Mouse (Mus musculus): Measurements from ENCODE around the gene Pilrb1.
"Not testable (repeated sequence)": the region's sequence is repeated elsewhere in the genome, so short reads cannot be mapped to it uniquely, and the experiment has no call there.

Pilrb1 gene

GRCm38 (mm10) chr5:137857960-137858710 lies at the start of gene Pilrb1:
Pilrb1 (minus strand) TSS chr5:137858106.
- DNase-seq (ENCODE audit: low spot score in 2 of 2) = not testable (repeated sequence)

DNA sequence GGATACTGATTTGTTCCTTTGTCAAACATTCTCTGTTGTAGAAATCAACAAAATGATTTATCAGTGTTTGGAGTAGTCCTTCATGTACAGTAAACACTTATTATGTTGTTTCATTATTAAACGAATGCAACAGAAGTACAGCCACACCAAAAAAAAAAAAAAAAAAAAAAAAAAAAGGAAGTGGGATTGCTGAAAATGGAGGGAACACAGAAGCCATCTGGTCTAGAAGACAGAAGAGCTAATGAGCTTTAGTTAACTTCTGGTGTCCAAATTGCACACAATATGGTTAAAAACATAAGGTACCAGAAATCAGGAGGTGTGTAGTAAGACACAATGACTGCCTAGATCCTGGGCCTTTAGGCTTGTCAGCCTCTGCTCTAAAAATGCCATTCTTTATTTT lies 39.9 kb upstream of the Pilrb1 start:
- DNase-seq (ENCODE audit: low spot score in 2 of 2) = no peak

DNA sequence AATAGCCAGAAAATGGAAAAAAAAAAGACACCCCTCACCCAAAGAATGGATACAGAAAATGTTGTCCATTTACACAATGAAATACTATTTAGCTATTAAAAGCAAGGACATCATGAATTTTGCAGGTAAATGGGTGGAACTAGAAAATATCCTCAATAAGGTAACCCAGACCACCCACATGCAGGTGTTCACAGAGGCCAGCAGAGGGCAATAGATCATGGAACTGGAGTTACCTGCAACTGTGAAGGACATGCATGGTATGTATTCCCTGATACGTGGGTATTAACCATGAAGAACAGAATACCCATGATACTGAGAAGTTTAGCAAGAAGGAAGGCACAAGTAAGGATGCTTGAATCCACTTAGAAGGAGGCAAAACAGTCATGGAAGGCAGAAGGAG lies 35.0 kb upstream of the Pilrb1 start:
- no peak for DNase-seq (ENCODE audit: low spot score in 2 of 2)

DNA sequence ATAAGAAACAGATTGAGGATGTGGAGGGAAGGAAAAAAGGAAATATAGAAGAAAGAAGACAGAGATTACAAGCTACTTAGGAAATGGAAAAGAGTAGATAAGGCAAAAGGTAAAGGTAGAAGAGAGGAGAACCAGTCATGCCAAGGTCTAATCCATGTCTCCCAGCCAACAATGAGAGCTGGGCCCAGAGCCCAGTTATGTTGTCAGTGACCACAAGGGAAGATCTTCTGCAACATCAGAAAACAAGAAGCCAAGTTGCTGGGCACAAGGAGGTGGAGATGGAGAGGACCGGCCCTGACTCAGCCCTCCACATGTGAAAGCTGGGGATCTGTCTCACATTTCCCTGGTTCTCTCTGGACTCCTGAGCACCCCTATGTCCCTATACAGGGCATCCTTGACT lies 29.8 kb upstream of the Pilrb1 start:
- no peak for DNase-seq (ENCODE audit: low spot score in 2 of 2)

DNA sequence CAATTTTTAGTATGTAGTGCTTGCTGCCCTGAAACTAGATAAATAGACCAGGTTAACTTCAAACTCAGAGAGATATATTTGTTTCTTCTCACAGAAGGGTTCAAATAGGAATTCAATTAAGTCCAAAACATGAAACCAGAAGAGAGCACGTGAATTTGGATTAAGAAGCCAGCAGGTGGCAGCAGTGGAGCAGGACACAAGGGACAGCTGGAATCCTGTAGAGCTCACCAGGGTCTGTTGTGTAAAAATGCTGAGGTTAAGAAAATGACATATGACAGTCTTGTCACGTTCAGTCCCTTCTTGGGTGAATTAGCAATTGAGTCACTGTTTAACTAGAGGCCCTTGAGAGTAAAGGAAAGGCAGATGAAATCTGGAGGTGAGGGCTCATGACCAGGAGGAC lies 28.0 kb upstream of the Pilrb1 start:
- peak in 1 of 2 experiments; percentile 62 for DNase-seq (ENCODE audit: low spot score in 2 of 2)

DNA sequence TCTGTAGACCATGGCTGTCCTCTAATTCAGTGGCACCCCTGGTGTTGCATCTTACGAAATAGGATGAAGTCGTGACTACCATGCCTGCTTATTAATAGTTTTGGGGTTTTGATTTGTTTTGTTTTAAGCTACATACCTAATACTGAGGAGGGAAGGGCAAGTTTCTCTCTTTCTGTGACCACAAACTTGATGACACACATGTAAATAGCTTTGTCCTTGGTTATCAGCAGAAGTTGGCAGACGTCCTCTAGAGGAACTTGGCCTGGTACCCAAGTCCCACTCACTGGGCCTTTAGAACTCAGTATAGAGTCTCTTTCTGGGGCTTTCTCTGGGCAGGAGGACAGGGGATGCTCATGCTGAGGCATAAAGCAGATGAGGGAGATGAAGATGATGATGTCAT lies 25.4 kb upstream of the Pilrb1 start:
- no peak for DNase-seq (ENCODE audit: low spot score in 2 of 2)

DNA sequence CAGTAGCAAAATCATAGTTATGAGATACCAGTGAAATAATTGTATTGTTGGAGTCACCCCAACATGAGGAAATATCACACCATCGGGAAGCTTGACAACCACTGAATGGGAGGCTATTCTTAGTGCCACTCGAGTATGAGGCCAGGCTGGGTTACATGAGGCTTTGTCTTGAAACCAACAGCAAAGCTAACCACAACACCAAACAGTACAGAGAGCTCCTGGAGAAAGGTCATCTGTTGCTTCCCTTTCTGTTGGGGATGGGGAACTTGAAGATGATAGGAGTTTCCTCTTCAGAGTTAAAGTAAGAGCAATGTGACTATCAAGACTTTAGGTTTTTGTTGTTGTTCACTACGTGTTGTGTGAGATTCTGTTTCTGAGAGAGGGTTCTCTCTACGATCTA lies 25.0 kb upstream of the Pilrb1 start:
- DNase-seq (ENCODE audit: low spot score in 2 of 2) = no peak

DNA sequence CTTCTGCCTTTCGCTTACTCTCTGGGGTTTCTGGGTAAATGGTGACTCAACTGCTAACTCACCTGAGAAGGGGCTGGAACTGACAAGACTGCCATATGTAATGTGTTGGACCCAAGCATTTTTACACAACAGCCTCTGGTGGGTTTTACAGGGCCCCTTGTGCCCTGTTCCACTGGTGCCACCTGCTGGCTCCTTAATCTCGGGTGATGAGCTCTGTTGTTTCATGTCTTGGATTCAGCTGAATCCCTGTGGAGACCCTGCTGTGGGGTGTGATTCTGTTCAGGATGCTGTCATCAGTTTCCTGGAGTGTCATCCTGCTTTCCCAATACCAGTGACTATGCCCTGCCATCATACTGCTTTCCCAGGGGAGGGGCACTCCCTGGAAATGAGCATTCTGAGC lies 20.0 kb upstream of the Pilrb1 start:
- peak in 1 of 2 experiments; percentile 61 for DNase-seq (ENCODE audit: low spot score in 2 of 2)

GRCm38 (mm10) chr5:137875054-137875453 lies 17.1 kb upstream of the Pilrb1 start:
- DNase-seq (ENCODE audit: low spot score in 2 of 2) = no peak

DNA sequence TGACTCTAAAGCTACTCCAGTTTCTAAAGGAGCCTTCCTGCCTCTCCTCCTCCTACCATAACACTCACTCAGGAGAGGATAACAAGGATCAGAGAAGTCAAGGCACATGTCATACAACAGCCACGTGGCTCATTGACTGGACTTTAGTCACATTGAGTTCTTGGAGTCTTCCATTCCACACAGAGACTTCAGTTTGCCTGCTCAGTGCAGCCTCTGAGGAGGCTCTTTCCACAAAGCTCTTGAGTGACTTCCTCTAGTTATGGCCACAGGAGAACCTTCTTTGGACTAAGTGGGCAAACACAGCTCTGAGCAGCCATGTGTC lies 14.4 kb upstream of the Pilrb1 start:
- not testable (repeated sequence) for DNase-seq (ENCODE audit: low spot score in 2 of 2)

- not testable (repeated sequence) for DNase-seq (ENCODE audit: low spot score in 2 of 2)
Observed at GRCm38 (mm10) chr5:137871644-137872380, 13.9 kb upstream of the Pilrb1 start, which contains the start of gene Pilrb2. Pilrb2 (minus strand) TSS chr5:137871815.

DNA sequence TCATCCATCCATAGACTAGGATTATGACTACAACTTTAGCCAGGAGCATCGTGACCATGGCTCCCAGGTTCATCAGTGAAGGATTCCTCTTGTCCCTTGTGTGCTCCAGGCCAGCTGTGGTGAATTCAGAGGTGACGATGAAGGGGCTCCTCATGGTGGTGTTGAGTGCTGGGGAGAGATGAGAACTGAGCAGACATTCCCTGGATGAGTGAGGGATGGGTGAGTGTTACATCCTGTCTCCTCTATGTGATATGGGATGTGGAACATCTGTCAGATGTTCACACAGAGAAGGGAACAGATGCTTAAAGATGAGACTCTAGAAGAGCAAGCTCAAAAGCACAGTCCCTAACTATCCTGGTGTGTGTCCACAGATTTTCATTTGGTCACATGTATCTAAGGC lies 10.7 kb upstream of the Pilrb1 start:
- DNase-seq (ENCODE audit: low spot score in 2 of 2) = not testable (repeated sequence)

- DNase-seq (ENCODE audit: low spot score in 2 of 2) = not testable (repeated sequence)
Observed at GRCm38 (mm10) chr5:137864008-137864407, 6.1 kb upstream of the Pilrb1 start.

GRCm38 (mm10) chr5:137856870-137857269 lies 1.0 kb downstream of the Pilrb1 start:
- not testable (repeated sequence) for DNase-seq (ENCODE audit: low spot score in 2 of 2)

DNA sequence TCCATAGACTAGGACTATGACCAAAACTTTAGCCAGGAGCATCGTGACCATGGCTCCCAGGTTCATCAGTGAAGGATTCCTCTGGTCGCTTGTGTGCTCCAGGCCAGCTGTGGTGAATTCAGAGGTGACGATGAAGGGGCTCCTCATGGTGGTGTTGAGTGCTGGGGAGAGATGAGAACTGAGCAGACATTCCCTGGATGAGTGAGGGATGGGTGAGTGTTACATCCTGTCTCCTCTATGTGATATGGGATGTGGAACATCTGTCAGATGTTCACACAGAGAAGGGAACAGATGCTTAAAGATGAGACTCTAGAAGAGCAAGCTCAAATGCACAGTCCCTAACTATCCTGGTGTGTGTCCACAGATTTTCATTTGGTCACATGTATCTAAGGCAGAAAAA lies 3.0 kb downstream of the Pilrb1 start:
- DNase-seq (ENCODE audit: low spot score in 2 of 2) = not testable (repeated sequence)

GRCm38 (mm10) chr5:137850313-137850712 lies 7.6 kb downstream of the Pilrb1 start:
- not testable (repeated sequence) for DNase-seq (ENCODE audit: low spot score in 2 of 2)

DNA sequence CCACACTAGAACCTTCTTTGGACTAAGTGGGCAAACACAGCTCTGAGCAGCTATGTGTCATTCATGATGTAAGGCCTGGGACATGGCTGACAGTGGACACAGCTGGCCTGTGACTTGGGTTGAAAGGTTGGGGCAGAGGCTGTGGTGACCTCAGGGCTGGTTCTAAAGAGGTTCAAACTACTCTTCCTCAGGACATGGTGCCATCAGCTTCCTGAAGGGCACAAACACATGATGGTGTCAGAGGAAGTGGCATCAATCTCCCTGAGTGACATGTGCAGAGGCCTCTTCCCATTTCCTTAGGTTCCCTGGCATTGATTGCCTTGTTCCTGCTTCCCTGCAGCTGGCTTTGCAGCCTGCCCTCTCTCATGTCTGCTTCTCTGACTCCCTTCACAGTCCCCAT lies 20.8 kb downstream of the Pilrb1 start:
- DNase-seq (ENCODE audit: low spot score in 2 of 2) = not testable (repeated sequence)

- DNase-seq (ENCODE audit: low spot score in 2 of 2) = no peak
Observed at GRCm38 (mm10) chr5:137836611-137837010, 21.3 kb downstream of the Pilrb1 start.

GRCm38 (mm10) chr5:137835966-137836520 lies 21.9 kb downstream of the Pilrb1 start, which contains the start of gene Pilra:
Pilra (minus strand) TSS chr5:137836281.
- DNase-seq (ENCODE audit: low spot score in 2 of 2) = not testable (repeated sequence)

DNA sequence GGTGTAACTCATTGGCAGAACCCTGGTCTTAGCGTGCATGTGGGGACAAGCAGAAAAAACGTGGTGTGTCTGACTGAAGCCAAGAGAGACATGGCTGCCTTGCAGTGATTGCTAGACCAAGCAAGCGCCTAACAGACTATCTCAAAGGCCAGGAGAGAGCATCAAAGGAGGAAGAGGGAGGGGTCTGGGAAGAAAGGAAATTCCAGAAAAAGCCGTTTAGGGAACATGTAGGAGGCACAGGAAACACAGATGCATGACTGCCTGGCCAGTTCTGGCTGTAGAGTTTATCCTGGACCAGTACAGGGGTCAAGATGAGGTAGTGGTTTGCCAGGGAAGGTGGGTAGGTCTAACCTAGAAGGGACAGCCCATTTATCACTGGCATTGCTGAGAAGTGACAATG lies 24.4 kb downstream of the Pilrb1 start:
- DNase-seq (ENCODE audit: low spot score in 2 of 2) = no peak

DNA sequence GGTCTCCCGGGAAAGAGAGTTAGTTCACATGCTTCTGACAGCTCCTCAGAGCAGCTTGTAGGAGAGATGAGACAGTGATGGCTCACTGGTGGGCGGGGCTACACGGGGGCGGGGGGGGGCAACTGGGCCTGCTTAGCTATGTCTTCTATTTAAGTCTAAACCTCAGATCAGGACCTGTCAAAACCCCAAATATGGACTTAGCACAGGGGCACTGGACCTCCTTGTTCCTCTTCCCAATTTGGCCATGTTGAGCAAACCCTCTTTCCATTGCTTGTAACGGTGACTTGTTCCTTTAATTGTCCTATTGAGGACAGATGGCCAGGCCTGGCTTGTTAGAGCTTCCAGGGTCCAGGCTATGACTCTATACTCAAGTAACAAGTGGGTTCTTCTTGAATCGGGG lies 26.4 kb downstream of the Pilrb1 start:
- DNase-seq (ENCODE audit: low spot score in 2 of 2) = no peak

GRCm38 (mm10) chr5:137831106-137831505 lies 26.8 kb downstream of the Pilrb1 start:
- DNase-seq (ENCODE audit: low spot score in 2 of 2) = no peak

GRCm38 (mm10) chr5:137830238-137830637 lies 27.7 kb downstream of the Pilrb1 start:
- no peak for DNase-seq (ENCODE audit: low spot score in 2 of 2)

Measured in spleen, postnatal 10 days (tissue).